Mouse (Mus musculus): ENCODE measurements around the gene Arhgef7.

Gene Arhgef7

DNA sequence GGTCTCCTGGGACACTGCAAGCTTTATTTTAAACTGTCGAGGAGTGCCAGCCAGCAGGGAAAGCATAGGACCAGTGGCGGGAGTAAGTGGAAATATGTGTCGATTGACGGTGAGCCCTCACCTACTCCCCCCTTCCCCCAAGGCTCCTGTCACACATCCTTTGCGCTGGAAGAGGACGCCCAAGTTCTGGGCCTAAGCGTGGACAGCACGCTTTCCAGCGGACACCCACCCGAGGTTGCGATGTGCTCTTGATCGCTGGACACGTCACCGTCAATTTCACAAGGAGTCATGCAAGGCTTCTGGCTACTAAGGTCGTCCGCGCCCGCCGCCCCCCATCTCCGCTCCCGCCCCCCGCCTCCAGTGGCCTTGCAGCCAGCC lies 259 bp upstream of the Arhgef7 start:
- no peak for DNase-seq

DNA sequence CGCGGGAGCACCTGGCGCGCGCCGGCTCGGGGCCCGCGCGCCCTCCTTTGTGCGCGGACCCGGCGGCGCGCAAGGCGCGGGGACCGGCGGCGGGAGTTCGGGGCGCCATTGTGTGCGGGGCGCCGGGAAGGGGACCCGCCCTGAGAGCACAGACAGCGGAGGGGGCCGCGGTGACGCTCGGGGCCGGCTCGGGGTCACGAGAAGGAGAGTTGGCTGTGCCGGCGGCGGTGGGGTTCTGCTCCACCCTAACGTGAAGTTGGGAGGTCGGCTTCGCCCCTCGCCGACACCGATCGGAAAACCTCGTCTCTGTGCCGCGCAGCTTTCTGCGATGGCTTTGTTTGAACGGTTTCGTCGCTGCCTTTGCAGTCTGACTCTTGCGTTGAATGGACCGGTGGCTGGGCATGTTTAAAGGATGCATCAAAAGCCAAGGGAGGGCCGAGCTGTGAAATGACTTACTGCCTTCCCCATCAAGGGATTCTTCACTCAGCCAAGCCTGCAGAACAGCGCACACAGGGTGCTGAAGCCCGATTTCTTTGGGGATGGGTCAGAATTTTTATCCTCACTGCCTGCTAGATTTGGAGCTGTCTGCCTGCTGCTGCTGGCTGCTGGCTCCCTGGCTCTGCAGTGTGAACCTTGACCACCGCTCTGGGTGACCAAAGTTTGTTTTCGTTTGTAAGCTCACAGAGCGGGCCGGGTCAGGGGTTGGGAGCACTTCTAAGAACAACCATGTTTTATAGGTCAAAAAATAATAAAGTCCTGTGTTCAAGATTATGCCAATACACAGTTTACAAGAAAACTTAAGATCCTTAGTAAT lies 1.2 kb downstream of the Arhgef7 start:
- peak; percentile 75 for DNase-seq

DNA sequence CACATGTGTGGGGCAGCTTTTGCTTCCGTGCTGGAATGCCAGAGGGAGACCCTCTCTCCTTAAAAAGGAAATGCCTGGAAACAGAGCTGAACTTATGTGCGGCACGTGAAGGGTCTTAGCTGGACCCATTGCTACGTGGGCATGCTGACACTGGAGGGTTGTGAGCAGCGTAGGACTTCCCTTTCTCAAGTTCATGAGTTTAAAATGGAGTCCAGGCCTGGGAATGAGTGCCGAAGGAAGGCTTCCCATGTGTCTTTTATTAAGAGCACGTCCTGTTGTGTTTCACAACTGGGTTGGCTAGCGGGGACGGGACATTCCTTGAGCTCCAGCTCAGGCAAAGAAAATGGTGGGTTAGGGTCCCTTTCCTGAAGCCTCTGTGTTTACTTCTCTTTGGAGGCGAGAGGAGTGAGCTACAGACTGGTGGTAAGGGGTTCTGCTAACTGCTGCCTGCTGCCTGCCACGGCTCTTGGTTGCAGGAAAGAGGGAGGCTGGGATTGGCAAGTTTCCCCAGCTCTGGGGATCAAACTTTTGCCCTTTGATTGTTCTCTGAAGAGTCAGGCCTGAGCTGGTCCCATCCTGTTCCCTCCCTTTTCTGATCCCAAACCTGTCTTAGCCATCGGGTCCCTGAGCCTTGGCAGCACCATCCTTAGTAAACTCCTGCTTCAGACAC lies 2.9 kb downstream of the Arhgef7 start:
- peak; percentile 65 for DNase-seq

DNA sequence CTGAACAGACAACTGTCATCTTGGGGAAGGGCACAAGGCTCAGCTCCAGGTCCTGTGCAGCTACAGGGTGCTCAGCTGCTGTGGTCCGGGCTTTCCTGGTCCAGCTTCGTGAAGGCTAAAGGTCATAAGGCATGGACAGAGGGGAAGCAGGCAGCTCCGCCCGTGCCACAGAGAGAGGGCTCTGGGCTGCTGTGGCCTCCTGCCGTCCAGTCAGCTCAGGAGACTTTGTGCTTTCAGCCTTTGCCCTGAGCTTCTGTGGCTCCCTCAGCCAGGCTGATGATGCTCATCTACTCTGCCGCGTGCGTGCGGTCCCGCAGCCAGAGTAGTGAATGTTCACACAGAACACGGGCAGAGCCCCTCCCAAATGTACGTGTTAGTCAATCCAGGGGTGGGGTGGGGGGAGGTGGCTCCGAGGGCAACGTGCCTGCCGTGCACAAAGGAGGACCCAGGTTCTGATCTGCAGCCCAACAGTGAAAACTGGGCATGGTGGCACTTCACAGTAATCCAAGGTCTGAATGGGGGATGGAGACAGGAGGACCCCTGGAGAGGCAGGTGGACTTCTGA lies 8.2 kb downstream of the Arhgef7 start:
- DNase-seq = peak; percentile 72

DNA sequence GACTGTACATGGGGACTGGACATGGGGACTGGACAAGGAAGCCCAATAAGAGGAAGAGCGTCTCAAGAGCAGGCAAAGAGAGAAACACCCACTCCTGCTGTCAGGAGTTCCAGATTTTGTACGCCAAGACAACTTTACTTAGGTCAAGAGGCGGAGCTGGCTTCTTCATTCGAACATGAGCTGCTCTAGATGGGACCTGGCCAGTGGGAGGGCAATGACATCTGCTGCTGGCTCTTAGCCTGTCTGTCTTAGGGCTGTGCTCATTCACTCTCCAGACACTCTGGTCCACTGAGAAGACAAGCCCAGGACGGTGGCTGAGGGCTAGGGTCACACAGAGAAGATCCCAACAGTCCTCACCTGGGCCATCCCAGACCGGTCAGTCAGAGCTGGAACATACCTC lies 9.6 kb downstream of the Arhgef7 start:
- no peak for DNase-seq

DNA sequence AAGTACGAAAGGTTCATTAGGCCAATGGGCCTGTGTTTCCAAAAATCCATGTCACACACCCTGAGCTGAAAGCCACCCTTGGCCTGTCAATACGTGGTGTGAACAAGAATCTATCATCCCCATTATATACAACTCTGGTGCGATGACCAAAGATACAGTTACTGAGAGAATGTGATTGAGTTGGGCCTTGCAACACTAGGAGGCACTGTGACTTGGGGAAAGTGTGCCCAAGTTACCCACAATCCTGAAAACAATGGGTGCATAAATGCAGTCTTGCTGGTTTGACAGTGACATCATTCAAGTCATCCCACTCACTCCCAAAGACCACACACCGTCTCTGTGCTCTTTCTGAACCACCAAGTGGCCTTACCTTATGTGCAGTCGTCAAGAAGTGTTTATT lies 11.6 kb downstream of the Arhgef7 start:
- DNase-seq = no peak

DNA sequence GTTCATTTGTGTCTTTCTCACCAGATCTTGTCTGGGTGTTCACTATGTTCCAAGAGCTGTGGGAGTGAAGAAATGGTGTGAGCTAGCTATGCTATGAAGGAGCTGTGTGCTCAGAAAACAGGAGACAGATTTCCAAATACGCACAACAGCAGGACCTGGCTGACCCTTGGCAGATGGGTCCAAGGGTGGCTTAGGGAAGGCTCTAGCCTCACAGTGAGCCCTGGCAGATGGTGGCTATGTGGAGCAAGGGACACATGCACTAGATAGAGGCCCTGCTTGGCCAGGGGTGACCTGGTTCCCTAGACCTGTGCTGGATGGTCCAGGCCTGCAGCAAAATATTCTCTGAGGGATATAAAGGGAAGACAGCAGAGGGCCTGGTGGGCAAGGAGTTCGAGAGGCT lies 13.3 kb downstream of the Arhgef7 start:
- DNase-seq = peak; percentile 28

DNA sequence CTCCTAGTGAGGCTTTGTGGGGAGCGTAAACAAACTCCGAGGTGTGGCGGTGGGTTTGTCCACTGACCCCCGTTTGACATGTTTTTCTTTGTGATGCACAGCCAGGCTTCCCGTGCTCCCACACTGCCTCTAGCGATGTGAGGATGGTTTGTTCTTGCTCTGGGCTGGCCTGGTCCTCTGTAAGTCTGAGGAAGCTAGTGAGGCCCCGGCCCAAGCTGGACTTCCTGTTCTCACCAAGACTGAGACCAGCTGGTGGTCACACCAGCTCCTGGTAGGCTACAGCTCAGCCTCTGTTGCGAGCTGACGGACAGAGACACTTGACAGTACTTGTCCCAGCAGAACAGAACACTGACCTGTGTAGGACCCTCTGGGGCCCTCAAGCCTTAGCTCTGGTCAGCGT lies 16.1 kb downstream of the Arhgef7 start:
- DNase-seq = peak; percentile 15

DNA sequence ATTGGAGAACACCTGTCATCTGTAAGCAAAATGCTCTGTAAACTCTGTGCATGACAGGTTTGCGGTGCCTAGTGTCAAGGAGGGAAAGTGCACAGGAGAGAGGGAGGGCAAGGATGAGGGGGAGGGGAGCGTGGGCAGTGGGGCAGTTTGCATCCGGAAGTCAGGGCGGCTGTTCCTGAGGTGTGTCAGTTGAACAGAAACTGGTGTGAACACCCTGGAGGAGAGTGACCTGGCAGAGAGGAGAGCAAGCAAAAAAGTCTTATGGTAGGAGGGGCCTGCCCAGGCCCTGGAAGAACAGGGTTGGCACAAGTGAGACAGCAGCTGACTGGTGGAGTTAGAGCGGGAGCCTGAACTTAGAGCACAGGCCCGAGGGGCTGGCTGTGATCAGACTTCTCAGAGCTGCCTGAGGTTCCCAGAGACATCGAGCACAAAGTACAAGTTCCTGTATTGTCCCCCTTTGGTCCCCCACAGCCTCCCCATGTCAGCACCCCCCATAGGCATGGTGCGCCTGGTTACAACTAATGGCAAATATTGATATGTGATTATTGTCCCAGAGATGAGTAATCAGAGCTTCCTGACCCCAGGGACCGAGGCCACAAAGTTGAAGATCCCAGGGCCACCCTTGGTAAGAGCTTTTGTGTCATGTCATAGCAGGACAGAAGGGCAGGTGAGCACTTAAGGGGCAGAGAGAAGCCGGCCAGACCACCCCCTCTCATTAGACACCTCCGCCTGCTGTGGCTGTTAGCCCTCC lies 19.5 kb downstream of the Arhgef7 start:
- DNase-seq = peak; percentile 49

DNA sequence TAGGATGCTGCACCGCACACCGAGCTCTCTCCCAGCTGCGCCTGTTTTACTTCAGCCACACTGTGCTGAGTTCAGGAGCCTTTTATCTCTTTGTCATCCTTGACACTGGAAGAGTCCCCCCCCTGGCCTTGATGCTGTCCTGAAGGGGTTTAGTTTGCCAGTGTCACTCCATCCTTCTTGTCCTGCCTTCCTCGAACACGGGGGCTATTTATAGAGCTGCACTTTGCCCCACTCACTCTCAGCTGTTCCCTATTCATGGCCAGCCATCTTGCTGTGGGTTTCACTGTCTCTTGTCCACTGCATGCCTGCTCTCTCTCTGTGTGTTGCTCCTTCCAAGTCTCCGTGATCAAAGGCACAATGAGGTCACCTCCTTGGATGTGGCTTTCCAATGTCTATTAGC lies 22.0 kb downstream of the Arhgef7 start:
- no peak for DNase-seq

DNA sequence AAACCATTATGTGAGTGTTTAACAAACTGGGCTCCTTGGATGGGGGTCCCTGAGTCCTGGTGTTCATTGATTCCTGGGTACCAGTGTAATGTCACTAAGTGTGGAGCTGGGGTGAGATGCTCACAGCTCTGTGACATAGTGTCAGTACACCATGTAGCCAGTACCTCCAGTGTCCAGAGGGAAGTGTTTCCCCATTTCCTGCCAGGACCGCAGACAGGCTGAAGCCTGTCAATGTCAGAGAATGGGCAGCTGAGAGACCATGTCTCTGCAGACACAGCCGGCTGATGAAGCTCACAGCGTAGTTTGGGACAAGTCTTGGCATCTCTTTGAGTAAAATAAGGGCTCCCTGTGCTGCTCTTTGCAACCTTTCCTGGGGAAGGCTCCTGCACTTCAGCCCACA lies 24.8 kb downstream of the Arhgef7 start:
- no peak for DNase-seq

DNA sequence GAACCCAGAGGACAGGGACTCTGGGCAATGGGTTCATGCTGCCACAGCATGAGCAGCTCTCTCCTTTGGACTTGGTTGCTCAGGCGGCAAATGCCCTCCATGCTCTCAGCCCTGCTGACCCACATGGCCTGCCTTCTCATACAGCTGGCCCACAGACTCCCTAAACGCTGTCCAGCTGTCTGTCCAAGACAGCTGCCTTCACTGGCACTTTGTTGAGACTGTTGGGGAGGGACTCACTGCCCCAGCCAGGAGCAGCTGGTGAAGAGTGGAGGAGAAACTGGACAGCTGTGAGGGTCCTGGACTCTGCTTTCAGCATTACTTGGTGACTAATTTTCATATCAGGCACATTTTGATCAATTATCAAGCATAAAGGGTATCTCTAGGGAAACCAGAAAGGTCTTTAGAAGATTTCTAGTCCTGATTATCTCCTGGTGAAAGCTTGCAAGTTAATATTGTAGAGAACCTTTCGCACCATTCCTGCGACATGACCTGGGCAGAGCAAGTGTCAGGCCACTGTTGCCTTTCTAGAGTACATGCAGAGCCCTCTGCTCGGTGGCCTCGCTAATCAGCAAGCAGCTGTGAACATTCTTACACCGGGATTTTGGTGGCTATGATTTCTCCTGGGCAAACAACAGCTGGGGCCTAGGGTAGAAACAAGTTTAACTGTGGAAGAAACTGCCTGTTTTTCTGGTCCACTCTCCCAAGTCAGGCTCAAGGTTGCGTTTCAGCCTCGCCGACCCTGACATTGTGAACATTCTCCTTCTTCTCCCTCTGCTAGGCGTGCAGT lies 25.8 kb downstream of the Arhgef7 start:
- DNase-seq = no peak

DNA sequence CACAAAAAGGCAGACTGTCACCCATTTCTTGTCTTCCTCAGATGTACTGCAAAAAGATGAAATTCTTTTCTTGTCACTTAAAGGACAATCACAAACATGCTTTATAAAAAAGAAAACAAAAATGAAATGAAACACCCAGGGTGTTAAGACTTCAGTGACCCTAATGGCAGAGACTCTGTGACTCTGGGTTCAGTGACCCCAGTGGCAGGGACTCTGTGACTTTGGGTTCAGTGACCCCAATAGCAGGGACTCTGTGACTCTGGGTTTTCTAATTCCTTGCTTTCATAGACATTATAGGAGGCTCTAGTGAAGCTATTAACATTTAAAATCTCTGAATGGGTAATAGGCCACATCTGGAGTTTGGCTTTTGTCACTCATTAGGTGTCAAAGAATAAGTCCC lies 27.2 kb downstream of the Arhgef7 start:
- no peak for DNase-seq

DNA sequence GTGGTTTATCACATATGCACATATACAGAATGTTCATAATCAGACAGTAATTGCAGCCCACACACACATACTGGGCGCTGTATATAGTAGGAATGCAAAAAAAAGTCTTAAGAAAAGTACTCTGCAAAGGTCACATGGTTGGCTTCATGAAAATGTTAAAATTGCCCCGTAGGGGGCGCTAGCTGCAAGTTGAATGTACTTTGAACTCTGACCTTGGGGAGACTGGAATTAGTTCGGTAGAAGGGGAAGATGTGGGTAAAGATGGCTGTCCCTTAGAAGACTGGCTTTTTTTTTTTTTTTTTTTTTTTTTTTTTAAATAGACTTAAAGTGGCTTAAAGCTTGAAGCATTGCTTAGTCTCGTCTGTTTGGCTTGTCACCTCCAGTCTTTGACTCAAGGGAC lies 28.4 kb downstream of the Arhgef7 start:
- peak; percentile 79 for DNase-seq

DNA sequence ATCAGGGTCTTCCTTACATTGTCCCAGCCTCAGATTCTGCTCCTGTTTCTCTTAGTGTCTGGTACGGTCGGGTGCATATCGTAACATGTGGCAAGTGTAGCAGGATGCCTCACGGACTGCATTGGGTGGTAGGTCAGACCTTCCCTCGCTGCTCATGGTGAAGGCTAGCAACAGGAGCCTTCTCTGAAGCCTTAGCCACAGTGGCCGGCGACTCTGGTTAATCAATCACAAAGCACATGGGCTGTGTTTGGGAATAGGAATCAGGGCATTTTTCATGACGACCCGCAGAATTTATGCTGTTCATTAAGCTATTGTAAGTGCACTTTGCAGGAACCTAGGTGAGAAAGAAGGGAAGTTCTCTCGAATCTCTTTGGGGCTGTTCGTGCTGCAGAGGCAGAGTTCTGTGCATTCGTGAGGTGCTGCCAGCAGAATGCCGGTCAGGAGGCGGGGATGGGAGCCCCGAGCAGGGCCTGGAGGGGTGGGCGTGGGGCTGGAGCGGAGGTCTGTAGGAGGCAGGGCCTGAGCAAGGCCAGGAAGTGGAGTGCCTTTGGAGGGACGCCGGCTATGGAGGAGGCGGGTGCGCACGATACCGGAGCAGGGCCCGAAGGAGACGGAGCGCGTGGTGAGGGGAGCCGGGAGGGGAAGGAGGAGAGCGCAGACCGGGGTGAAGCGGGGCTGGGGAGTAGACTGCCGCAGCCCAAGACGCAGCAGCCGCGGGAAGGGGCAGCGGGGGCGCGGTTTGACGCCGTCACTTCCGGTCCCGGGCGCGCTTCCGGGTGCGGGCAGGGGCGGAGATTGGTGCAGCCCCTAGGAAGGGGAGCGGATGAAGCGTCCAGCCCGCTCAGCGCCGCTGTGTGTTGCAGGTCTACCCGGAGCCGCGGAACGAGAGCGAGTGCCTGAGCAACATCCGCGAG lies 30.3 kb downstream of the Arhgef7 start:
- DNase-seq = peak; percentile 93

DNA sequence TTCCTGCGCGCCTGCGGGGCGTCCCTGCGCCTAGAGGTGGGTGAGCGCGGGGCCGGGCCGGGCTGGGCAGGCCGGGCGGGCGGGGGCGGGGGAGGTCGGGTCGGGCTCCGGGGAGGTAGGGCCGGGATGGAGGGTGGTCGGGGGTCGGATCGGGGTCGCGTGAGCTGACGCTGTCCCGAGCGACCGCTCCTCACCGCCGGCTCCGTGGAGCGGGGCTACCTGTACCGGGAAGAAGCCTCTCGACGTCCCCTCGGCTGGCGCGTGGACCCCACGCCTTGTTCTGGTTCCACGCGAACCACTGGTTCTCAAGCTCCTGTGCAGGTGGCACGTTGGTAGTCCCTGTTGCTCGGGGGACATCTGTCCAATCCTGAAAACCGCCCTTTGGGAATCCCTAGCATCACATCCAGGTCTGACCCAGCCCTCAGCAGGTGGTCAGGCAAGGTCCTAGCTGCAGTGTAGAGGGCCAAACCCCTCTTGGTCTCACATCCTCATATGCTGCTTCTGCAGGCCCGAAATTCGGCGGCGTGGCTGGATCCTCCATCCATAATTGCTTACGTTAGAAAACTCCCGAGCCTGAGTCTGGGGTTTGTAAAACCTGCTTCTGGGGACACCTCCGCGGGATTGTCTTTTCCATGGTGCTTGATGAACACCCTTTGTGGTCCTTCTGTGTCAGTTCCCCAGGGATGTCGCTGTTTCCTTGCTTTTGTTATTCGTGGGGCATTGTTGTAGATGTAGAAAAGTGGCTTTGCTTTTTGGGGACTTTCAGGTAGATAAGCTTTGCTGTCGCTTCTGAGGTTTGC lies 31.2 kb downstream of the Arhgef7 start:
- peak; percentile 30 for DNase-seq

DNA sequence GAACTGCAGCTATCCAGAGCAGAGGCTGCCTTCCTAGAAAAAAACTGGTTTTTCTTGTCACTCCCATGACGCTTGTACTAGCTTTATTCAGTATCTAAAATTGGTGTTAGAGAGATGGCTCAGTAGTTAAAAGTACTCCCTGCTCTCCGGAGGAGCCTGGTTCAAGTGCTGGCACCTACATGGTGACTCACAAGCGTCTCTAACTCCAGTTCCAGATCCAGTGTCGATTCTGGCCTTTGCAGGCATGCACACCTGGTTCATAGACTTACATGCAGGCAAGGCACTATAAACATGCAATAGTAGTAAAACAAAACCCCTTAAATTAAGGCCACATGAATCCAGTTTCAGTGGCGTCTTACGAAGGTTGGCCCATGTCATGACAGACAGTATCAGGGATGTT lies 34.0 kb downstream of the Arhgef7 start:
- no peak for DNase-seq

DNA sequence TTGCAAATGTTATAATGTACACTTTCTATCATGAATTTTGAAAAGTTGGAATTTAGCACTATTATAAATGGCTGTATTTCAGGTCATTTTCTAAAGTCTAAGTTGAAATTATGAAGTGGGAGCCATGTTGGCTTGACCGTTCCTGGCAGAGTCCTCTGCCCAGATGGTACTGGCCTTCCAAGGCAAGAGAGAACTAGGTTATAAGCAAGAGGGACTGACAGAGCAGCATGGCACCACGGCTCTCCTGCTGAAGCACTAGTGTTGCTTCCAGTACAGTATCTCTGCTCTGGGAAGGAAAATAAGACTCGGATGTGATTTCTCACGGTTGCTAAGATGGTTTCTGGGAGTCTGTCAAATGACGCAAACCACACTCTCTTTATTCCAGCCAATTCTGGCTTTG lies 34.5 kb downstream of the Arhgef7 start:
- no peak for DNase-seq

DNA sequence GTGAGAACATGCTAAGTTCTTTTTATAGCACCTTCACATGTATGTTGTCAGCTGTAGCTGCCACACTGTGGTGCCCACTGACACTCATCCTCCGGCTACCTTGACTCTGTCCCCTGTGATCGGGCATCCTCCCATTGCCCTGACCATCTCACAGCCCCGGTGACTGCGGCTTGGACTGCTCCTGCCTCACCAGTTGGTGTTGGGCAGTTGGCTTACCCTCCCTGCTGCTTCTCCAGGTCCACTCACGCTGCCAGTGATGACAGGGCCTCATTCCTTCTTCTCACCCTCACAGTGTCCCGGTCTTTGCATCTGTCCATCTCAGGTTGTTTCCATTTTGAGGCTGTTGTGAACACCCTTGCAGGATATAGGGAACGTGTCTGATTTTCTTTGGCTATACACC lies 35.3 kb downstream of the Arhgef7 start:
- DNase-seq = no peak

DNA sequence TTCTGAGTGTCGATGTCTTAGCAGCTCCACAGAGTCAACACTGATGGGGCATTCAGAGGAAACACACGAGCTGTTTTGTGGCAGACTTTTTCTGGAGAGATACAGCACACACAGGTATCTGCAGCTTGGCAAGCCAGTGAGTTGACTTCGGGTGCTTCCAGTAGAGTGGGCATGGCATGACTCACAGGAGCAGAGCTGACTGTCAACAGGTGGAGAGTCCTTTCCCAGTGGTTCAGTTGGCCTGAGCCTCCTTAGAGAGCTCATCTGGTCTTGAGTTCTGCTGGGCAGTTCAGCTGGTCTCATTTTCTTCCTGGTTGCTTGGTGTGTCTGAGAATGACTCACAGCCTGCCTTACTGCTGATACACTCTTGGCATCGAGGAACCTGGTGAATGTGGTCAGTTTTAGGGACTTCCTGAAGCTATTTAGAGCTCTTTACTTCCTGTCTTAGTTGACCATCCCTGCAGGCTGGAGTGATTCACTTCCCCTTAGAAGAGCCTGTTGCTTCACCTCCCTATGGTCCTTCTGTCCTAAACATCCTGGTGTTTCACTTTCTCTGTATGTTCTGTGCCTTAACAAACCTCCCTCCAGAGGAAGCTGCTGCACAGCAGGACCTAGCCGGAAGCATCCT lies 39.8 kb downstream of the Arhgef7 start:
- DNase-seq = no peak
